Mouse (Mus musculus) forebrain, embryonic 14.5 days (tissue): ENCODE data around the gene Prr36. TPM values are rescaled to one million over a fixed set of nuclear protein-coding genes. Genes with fewer than 3 reads are reported as not detected.

Source experiments
- ATAC-seq: fragments of 200-750 bp; cut with Nextera tagmentation; 2 replicates; pipeline ENCODE4 v1.8.0; 2017; ENCODE audit warnings: mild to moderate bottlenecking, moderate library complexity
- DNase-seq: peaks from one replicate; pipeline ENCODE4 v3.0.0-alpha.2; 2015; ENCODE audit warnings: low spot score
- H3K27ac ChIP-seq: fragments of 300-500 bp; sonication (generic); 2 replicates; pipeline ENCODE4 v1.5.1; 2014; ENCODE audit warnings: low read depth, mild to moderate bottlenecking, control low read depth, low read length, moderate library complexity
- H3K27me3 ChIP-seq: fragments of 300-500 bp; sonication (generic); replicated peaks from 2 replicates; pipeline ENCODE4 v1.6.1; 2014; ENCODE audit warnings: low read length, control low read depth, mixed read lengths; ENCODE audit not compliant: control insufficient read depth, insufficient read depth
- H3K36me3 ChIP-seq: fragments of 300-500 bp; sonication (generic); 2 replicates; pipeline ENCODE4 v1.6.1; 2014; ENCODE audit warnings: low read length, control low read depth; ENCODE audit not compliant: control insufficient read depth, insufficient read depth
- H3K4me1 ChIP-seq: fragments of 300-500 bp; sonication (generic); 2 replicates; pipeline ENCODE4 v1.6.1; 2014; ENCODE audit warnings: antibody characterized with exemption, low read length, control low read depth; ENCODE audit not compliant: control insufficient read depth, insufficient read depth
- H3K4me2 ChIP-seq: fragments of 300-500 bp; sonication (generic); 2 replicates; pipeline ENCODE4 v1.6.1; 2014; ENCODE audit warnings: mild to moderate bottlenecking, control low read depth, low read length
- H3K4me3 ChIP-seq: fragments of 300-500 bp; sonication (generic); 2 replicates; pipeline ENCODE4 v1.5.1; 2014; ENCODE audit warnings: low read depth, low read length, control low read depth
- H3K9ac ChIP-seq: fragments of 300-500 bp; sonication (generic); 2 replicates; pipeline ENCODE4 v1.6.1; 2014; ENCODE audit warnings: mild to moderate bottlenecking, low read length, control low read depth, moderate library complexity
- H3K9me3 ChIP-seq: fragments of 300-500 bp; sonication (generic); replicated peaks from 2 replicates; pipeline ENCODE4 v1.6.1; 2016; ENCODE audit warnings: low read length, control low read depth, mixed read lengths; ENCODE audit not compliant: control insufficient read depth
- WGBS: fragments of 180-500 bp; shearing (Covaris S2); extraction: QIAGEN DNeasy Blood & Tissue Kit; methylation state at CpG from one replicate; pipeline ENCODE4 v1.1.7; 2014; 5-methylcytosine and 5-hydroxymethylcytosine counted together
- polyA plus RNA-seq: library from polyadenylated mRNA; unstranded; fragments of >200 nt; fragmentation: Nextera tagmentation; extraction: Ambion mirVana; gene quantifications from 2 replicates; pipeline ENCODE4 v1.2.1, GENCODE M21; 2014

The Prr36 gene
- polyA plus RNA-seq, 1 experiment from 2014 or later = 25.3 TPM

DNA sequence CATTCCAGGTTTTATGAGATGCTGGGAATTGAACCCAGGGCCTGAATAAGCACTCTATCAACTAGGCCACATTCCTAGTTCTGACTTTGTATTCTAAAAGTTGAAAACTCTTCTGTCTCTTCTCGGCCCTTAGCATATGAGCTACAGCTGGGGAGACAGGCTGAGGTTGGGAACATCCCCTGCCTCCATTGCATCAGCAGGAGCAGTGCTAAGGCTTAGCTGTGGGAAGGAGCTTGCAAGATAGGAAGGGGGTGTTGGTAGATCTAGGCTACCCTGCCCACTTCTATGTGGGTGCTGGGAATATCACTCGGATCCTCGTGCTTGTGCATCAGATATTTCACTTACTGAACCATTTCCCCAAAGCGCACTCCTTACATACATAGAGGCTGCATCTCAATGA lies 10.7 kb upstream of the Prr36 start:
- Histone ChIP-seq H3K27ac (no peak overlapping the region), H3K4me3 (no peak overlapping the region), H3K4me1 (no peaks in the 10 kb centered on the region), H3K27me3 (no peaks in the 10 kb centered on the region), H3K4me2 (no peak overlapping the region), H3K9ac (no peak overlapping the region), H3K9me3 (no peaks in the 10 kb centered on the region), H3K36me3 (no peaks in the 10 kb centered on the region)
- DNase-seq = no peak
- WGBS = 97% methylated on average over 4 of the region's 4 CpGs
- no peak for ATAC-seq

DNA sequence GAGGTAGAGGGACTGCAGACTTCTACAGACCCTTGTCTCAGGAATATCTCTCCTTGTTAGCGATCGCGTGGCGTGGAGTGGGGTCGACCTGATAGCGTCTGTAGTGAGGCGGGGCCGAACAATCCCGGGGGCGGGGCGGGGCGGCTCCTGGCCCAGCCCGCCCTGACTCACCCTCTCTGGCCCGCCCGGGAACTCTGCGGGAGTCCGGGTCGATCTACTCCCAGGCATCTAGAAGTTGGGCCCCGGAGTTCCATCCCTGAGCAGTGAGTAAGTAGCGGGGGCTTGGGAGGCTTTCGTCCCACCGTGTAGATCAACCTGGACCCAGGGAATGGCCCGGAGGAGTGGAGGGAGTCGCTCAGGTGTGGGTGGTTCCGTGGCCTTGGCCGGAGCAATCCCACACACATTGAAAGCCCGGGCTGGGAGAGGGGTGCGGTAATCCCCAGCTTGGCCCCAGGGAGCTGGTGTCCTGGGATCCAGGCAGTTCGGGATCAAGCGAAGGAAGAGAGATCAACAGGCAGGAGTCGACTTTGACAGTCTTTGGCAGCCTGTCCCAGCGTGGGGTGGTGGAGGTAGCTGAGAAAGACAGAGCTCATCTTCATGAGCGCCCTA lies 9.6 kb upstream of the Prr36 start, which contains the start of gene Lrrc8e:
Gene Lrrc8e (plus strand): TSS at position 89 of the 609 bp plus-strand sequence.
- no peaks in the 10 kb centered on the region for H3K36me3 ChIP-seq
- H3K4me1 ChIP-seq = no peaks in the 10 kb centered on the region
- peak within 1 kb of the TSS; percentile 39 for H3K4me2 ChIP-seq
- WGBS = 4% methylated on average over 33 of the region's 33 CpGs
- ATAC-seq (peak; percentile 40; the same call in 1 of the 2 replicates), DNase-seq (no peak)
- no peaks in the 10 kb centered on the region for H3K9me3 ChIP-seq
- H3K9ac ChIP-seq = 0 out of 2 replicates have a peak within 1 kb of the TSS, but pooled peaks have one; percentile 17
- H3K27ac ChIP-seq = no peak within 1 kb of the TSS
- H3K4me3 ChIP-seq = no peak within 1 kb of the TSS
- no peaks in the 10 kb centered on the region for H3K27me3 ChIP-seq

- ATAC-seq (no peak), DNase-seq (no peak)
- H3K9me3 ChIP-seq = no peaks in the 10 kb centered on the region
- 25% methylated on average over 4 of the region's 4 CpGs for WGBS
- no peaks in the 10 kb centered on the region for H3K36me3 ChIP-seq
- 0 out of 2 replicates have a peak overlapping the region, but pooled peaks have one; percentile 17 for H3K9ac ChIP-seq
- no peak overlapping the region for H3K27ac ChIP-seq
- H3K4me1 ChIP-seq = no peaks in the 10 kb centered on the region
- peak overlapping the region; percentile 39; the same call in 1 of the 2 replicates for H3K4me2 ChIP-seq
- H3K27me3 ChIP-seq = no peaks in the 10 kb centered on the region
- H3K4me3 ChIP-seq = no peak overlapping the region
Observed at GRCm38 (mm10) chr8:4226323-4226722, 9.1 kb upstream of the Prr36 start.

DNA sequence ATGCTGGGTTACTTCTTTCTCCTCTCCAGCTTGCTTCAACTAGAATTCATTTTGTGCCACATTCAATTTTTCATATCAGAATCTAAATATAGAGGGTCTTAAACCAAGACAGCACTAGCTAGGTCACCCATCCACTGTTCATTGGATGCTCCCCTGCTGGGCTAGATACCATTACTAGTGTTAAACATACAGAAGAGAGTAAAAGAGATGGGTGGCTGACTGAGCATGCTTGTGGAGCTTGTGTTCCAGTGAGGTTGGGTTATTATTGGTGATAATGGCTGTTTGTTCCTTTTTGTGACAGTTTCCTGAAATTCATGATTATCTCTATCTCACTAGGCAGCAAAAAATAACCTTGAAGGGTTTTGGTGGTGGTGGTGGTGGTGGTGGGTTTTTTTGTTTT lies 4.8 kb upstream of the Prr36 start:
- H3K4me3 ChIP-seq = no peak overlapping the region
- H3K27me3 ChIP-seq = no peaks in the 10 kb centered on the region
- no peaks in the 10 kb centered on the region for H3K36me3 ChIP-seq
- H3K9me3 ChIP-seq = no peaks in the 10 kb centered on the region
- no peak for DNase-seq
- H3K4me1 ChIP-seq = 0 out of 2 replicates have a peak, but pooled peaks cover 5% of the 10 kb centered on the region
- H3K4me2 ChIP-seq = no peak overlapping the region
- H3K9ac ChIP-seq = no peak overlapping the region
- no peak for ATAC-seq
- no peak overlapping the region for H3K27ac ChIP-seq

- ATAC-seq (no peak), DNase-seq (no peak)
- Histone ChIP-seq H3K27me3 (no peaks in the 10 kb centered on the region), H3K27ac (no peak overlapping the region), H3K4me2 (no peak overlapping the region), H3K4me1 (peaks cover 18% of the 10 kb centered on the region), H3K4me3 (no peak overlapping the region), H3K9ac (no peak overlapping the region), H3K36me3 (peaks cover 9% of the 10 kb centered on the region), H3K9me3 (no peaks in the 10 kb centered on the region)
- 88% methylated on average over 3 of the region's 3 CpGs for WGBS
Observed at GRCm38 (mm10) chr8:4219617-4220016, 2.4 kb upstream of the Prr36 start.

DNA sequence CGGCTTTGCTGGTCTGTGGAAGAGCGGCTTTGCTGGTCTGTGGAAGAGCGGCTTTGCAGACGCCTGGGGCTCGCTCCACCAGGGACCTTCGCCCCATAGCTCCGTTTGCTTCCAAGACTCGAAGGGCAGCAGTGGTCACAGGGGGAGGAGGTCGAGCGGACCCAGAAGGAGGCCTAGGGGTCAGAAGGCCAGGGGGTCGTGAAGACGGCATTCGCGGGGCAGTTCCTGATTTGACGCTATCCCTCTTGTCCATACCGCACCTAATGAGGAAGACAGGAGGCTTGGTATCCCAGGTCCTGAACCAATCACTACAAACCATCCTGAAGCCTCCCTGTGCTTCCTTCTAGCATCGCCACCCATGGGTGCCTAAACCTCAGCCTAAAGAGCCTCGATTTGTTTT lies 963 bp downstream of the Prr36 start:
- Histone ChIP-seq H3K36me3 (peaks cover 15% of the 10 kb centered on the region), H3K4me1 (peaks cover 37% of the 10 kb centered on the region), H3K27me3 (no peaks in the 10 kb centered on the region), H3K4me3 (peak overlapping the region; percentile 71), H3K4me2 (peak overlapping the region; percentile 83), H3K9me3 (no peaks in the 10 kb centered on the region), H3K27ac (peak overlapping the region; percentile 96), H3K9ac (peak overlapping the region; percentile 95)
- peak; percentile 11 for ATAC-seq
- no peak for DNase-seq
- 4% methylated on average over 18 of the region's 18 CpGs for WGBS

DNA sequence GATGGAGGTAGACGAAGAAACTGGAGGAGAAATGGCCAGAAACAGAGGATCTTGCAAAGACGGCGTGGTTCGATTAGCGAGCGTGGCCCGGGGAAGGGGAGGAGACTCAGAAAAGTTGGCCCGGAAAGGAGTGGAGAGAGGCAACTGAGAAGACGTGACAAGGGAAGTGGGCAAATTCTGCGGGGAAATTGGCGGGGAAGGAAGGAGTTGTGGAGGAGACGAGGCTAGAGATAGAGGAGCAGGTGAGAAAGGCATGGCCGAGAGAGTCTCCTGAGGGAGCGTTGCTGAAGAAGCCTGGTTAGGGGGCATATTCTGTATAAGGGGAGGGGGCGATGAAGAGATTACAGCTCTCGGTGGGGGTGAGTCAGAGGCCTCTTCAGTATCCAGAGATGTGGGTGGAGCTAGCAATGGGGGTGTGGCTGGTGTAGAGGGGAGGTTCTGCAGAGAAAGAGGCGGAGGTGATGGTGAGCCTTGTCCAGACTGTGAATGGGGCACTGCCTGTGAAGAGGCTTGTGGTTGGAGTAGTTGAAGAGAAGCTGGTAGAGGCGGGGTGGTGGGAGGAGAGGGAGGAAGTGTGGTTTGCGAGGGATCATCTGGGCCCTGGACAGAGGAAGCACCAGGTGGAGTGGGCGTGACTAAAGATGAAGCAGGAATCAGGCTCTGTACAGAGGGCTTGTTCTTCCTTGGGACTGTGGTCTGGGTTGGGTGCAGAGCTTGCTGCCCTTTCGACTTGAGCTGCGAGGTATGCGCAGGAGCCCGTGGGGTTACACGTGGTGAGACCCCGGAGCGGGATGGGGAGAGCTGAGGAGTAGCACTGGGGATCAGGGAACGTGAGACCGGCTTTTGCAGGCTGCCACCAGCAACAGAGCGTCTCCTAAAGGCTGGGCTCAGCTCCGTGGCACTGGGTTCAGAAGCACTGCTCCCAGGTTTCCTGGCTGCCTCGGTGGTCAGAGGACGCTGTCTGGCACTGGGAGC lies 3.0 kb downstream of the Prr36 start:
- H3K36me3 ChIP-seq = peaks cover 34% of the 10 kb centered on the region
- ATAC-seq (no peak), DNase-seq (peak; percentile 52)
- no peaks in the 10 kb centered on the region for H3K27me3 ChIP-seq
- H3K4me1 ChIP-seq = peaks cover 37% of the 10 kb centered on the region
- 14% methylated on average over 33 of the region's 33 CpGs for WGBS
- peak overlapping the region; percentile 83 for H3K4me2 ChIP-seq
- H3K27ac ChIP-seq = 0 out of 2 replicates have a peak overlapping the region, but pooled peaks have one; percentile 27
- H3K9ac ChIP-seq = peak overlapping the region; percentile 62
- H3K4me3 ChIP-seq = peak overlapping the region; percentile 41
- no peaks in the 10 kb centered on the region for H3K9me3 ChIP-seq

DNA sequence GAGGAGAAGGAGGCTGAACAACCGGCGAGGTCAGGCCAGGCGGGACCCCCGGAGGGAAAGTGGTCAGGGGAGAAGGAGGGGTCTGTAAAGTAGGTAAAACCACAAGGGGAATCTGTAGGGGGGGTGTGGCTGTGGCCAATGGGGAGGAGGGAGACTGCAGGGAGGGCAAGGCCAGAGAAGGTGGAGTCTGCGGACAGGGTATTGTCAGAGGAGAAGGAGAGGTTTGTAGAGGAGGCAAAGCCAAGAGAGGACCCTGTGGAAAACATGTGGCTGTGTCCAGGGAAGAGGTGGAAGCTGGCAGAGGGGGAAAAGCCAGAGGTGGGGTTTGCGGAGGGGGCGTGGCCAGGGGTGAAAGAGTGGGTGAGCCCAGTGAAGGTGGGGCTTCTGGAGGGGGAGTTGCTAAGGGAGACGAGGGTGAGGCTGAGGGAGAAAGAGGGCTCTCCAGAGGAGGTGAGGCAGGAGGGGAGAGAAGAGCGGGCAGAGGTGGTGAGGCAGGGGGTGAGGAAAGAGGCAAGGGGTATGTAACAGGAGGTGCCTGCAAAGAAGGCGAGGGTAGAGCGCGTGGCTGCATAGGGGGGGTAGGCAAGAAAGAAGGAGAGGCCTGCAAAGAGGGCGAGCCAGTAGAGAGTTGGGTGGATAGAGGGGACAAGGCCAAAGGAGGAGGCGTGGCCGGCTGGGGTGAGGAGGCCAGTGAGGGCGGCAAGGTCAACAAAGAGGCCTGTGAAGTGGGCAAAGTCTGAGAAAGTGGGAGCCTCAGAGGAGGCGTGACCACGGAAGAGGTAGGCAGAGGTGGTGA lies 3.9 kb downstream of the Prr36 start:
- Histone ChIP-seq H3K4me3 (peak overlapping the region; percentile 41), H3K36me3 (peaks cover 38% of the 10 kb centered on the region), H3K9me3 (no peaks in the 10 kb centered on the region), H3K9ac (peak overlapping the region; percentile 62), H3K27ac (peak overlapping the region; percentile 27; the same call in 1 of the 2 replicates), H3K27me3 (no peaks in the 10 kb centered on the region), H3K4me1 (peaks cover 37% of the 10 kb centered on the region), H3K4me2 (peak overlapping the region; percentile 83)
- DNase-seq (peak; percentile 51), ATAC-seq (peak; percentile 3; the same call in 1 of the 2 replicates)
- 7% methylated on average over 18 of the region's 18 CpGs for WGBS
